Mouse (Mus musculus) liver, embryonic 13.5 days (tissue): ENCODE measurements at regions not wholly inside any gene's neighbourhood (a gene's known extent, or its start where the extent isn't known, plus 50 kb on each side); places are given as distances from the start of the nearest gene placed in this dataset.

Experiments
- ATAC-seq: fragments of 200-750 bp; cut with Nextera tagmentation; 2 replicates; pipeline ENCODE4 v1.8.0; 2017; ENCODE audit warnings: low read depth, mild to moderate bottlenecking, moderate number of reproducible peaks, moderate library complexity
- DNase-seq: peaks from one replicate; pipeline ENCODE4 v3.0.0; 2022
- H3K27ac ChIP-seq: fragments of 300-500 bp; sonication (generic); 2 replicates; pipeline ENCODE4 v1.5.1; 2015; ENCODE audit warnings: moderate library complexity, mild to moderate bottlenecking, inconsistent platforms
- H3K27me3 ChIP-seq: fragments of 300-500 bp; sonication (generic); 2 replicates; pipeline ENCODE4 v1.6.1; 2015; ENCODE audit warnings: mild to moderate bottlenecking, inconsistent platforms
- H3K36me3 ChIP-seq: fragments of 300-500 bp; sonication (generic); 2 replicates; pipeline ENCODE4 v1.6.1; 2015; ENCODE audit warnings: mild to moderate bottlenecking, inconsistent platforms
- H3K4me1 ChIP-seq: fragments of 300-500 bp; sonication (generic); replicated peaks from 2 replicates; pipeline ENCODE4 v1.6.1; 2015; ENCODE audit warnings: inconsistent platforms
- H3K4me2 ChIP-seq: fragments of 300-500 bp; sonication (generic); 2 replicates; pipeline ENCODE4 v1.6.1; 2015; ENCODE audit warnings: inconsistent platforms, mild to moderate bottlenecking, moderate library complexity
- H3K4me3 ChIP-seq: fragments of 300-500 bp; sonication (generic); replicated peaks from 2 replicates; pipeline ENCODE4 v1.5.1; 2015; ENCODE audit warnings: mild to moderate bottlenecking, inconsistent platforms
- H3K9ac ChIP-seq: fragments of 300-500 bp; sonication (generic); 2 replicates; pipeline ENCODE4 v1.6.1; 2015; ENCODE audit warnings: mild to moderate bottlenecking, inconsistent platforms
- H3K9me3 ChIP-seq: fragments of 300-500 bp; sonication (generic); replicated peaks from 2 replicates; pipeline ENCODE4 v1.6.1; 2016; ENCODE audit warnings: inconsistent platforms
- WGBS: fragments of 180-500 bp; shearing (Covaris S2); methylation state at CpG from one replicate; pipeline ENCODE4 v1.1.7; 2015; ENCODE audit not compliant: insufficient replicate concordance; 5-methylcytosine and 5-hydroxymethylcytosine counted together

DNA sequence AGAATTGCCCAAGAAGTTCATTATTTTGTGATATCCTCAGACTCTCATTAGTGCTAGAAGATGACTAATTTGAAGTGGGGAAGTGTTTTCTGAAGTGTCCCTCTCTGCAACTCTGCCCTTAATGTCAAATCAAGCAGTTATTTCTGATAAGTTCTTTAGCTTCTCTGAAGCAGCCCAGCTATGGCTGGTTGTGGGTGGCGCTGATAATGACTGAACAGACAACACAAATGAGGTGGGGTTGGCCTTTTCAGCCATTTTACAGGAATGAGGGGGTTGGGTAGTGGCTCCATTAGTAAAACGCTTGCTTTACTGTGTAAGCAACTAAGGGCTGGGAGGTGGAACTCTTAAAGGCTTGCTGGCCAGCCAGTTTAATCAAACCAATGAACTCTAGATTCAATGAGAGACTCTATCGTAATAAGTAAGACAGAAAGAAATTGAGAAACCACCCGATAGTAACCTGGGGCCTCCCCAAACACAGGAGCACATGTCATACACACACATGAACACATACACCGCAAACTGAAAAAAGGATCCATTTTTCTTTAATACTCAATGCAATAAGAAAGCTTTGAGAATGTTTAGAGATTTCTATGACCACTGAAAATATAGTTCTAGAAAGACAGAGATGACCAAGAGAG, 1268.3 kb upstream of the A1bg start:
- DNase-seq = peak; percentile 74

DNA sequence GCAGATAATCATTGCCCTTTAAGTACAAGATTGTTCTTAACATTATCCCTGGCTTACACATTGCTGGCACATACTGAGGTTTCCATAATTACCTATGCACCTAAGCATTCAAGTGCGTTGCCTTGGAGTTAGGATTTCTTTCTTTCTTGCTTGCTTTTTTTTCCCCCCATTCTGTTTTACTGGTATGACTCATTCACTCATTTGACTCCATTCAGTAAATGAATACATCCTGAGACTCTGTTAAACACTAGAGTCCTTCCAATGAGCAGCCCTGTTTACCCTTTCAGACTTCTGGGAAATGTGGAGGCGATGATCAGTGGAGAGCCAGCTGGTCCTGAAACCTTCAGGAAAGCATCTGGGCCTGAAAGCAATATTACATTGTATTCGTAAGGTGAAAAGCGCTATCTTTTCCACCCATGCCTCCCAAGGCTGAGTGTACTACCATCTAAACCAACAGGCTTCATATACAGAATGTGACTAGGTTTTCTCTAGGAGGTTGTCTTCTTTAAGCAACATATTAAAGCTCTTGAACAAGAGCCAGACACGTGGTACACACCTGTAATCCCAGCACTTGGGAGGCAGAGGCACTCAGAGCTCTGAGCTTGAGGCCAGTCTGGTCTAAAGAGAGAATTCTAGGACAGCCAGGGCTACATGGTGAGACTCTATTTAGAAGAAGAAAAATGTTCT, 1267.6 kb upstream of the A1bg start:
- DNase-seq (peak; percentile 30), ATAC-seq (peak; percentile 57)
- Histone ChIP-seq H3K4me1 (peaks cover 58% of the 10 kb centered on the region), H3K27me3 (no peaks in the 10 kb centered on the region), H3K9me3 (no peaks in the 10 kb centered on the region), H3K36me3 (no peaks in the 10 kb centered on the region), H3K27ac (peak overlapping the region; percentile 92), H3K4me2 (peak overlapping the region; percentile 42), H3K4me3 (no peak overlapping the region), H3K9ac (peak overlapping the region; percentile 50)
- 44% methylated on average over 5 of the region's 5 CpGs for WGBS

More for the DNA sequence above, 1268.3 kb upstream of the A1bg start:
- H3K9ac ChIP-seq = peak overlapping the region; percentile 50; the same call in 1 of the 2 replicates
- H3K36me3 ChIP-seq = no peaks in the 10 kb centered on the region
- no peak overlapping the region for H3K4me3 ChIP-seq
- H3K27me3 ChIP-seq = no peaks in the 10 kb centered on the region
- WGBS = 39% methylated on average over 5 of the region's 5 CpGs
- H3K4me1 ChIP-seq = peaks cover 62% of the 10 kb centered on the region
- peak overlapping the region; percentile 92 for H3K27ac ChIP-seq
- H3K4me2 ChIP-seq = peak overlapping the region; percentile 42
- peak; percentile 96 for ATAC-seq
- no peaks in the 10 kb centered on the region for H3K9me3 ChIP-seq

DNA sequence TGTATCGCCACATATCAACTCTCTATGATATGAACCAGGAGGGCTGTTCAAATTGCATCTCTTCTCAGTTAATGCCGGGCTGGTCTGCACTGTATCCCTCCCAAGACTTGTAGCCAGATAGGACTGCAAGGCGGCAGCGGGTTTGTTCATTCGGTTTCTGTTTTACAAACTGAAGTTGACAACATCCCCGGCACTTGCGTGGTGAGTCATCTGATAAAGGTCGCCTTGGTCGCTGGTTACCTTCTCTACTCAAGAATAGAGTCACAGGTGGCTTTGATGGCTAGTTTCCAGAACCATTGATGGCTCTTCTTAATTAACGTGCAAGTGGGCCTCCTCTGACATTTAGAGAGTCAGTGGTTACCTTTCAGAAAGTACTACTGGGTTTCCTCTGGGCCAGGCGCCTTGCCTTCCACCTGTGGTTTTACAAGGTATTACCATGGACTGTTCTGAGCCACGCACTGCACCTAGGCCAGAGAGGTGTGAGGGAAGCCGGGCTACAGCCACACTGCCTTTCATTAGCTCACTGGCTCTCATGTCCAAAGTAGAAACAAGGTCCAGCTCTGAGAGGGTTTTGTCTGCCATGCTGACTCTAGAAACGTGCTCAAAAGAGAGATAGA, 1266.9 kb upstream of the A1bg start:
- H3K4me1 ChIP-seq = peaks cover 53% of the 10 kb centered on the region
- no peaks in the 10 kb centered on the region for H3K9me3 ChIP-seq
- peak overlapping the region; percentile 92 for H3K27ac ChIP-seq
- no peaks in the 10 kb centered on the region for H3K27me3 ChIP-seq
- ATAC-seq (no peak), DNase-seq (no peak)
- no peak overlapping the region for H3K4me3 ChIP-seq
- WGBS = 61% methylated on average over 14 of the region's 14 CpGs
- H3K9ac ChIP-seq = peak overlapping the region; percentile 50
- H3K36me3 ChIP-seq = no peaks in the 10 kb centered on the region
- H3K4me2 ChIP-seq = 0 out of 2 replicates have a peak overlapping the region, but pooled peaks have one; percentile 42

DNA sequence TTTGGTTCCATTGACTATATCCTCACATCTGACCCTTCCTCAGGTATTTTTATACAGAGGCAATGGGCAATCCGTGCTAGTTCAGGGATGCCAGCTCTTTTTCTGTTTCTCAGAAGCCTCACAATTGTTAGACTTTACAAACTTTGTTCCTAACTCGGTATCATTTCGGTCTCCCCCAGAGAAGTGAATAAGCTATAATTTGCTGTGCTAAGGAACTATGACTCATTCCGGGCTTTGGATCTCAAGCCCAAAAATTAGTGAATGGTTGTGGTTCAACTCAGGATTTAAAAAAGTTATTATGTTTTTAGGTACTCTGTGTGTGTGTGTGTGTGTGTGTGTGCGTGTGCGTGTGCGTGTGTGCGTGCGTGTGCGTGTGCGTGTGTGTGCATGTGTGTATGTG, 1263.7 kb upstream of the A1bg start:
- H3K9ac ChIP-seq = no peak overlapping the region
- no peak overlapping the region for H3K4me2 ChIP-seq
- peaks cover 45% of the 10 kb centered on the region for H3K4me1 ChIP-seq
- no peak overlapping the region for H3K4me3 ChIP-seq
- H3K9me3 ChIP-seq = no peaks in the 10 kb centered on the region
- no peak overlapping the region for H3K27ac ChIP-seq
- DNase-seq (no peak), ATAC-seq (no peak)
- 0 out of 2 replicates have a peak, but pooled peaks cover 7% of the 10 kb centered on the region for H3K36me3 ChIP-seq
- WGBS = 85% methylated on average over 11 of the region's 11 CpGs
- no peaks in the 10 kb centered on the region for H3K27me3 ChIP-seq

DNA sequence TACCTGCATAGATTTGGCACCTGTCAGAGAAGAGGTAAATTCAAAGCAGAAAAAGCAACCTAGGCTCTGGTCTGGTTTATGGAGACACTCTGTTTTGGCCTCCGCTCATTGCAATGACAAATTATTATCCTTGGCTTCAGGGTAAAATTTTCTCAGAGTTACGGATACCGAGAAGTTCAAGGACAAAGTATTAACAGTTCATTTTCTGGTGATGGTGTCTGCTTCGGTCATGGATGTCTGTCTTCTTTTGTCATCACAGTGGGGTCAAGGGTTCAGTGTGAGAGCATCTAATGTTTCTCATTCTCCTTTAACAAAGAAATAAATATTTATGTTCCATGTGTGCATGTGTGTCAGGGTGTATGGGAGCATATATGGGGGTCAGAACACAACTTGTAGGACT, 1261.0 kb upstream of the A1bg start:
- H3K27ac ChIP-seq = no peak overlapping the region
- DNase-seq = no peak
- H3K9me3 ChIP-seq = no peaks in the 10 kb centered on the region
- no peaks in the 10 kb centered on the region for H3K27me3 ChIP-seq
- no peak for ATAC-seq
- WGBS = 91% methylated on average over 4 of the region's 4 CpGs
- no peak overlapping the region for H3K9ac ChIP-seq
- H3K4me3 ChIP-seq = no peak overlapping the region
- no peak overlapping the region for H3K4me2 ChIP-seq
- 0 out of 2 replicates have a peak, but pooled peaks cover 7% of the 10 kb centered on the region for H3K36me3 ChIP-seq
- H3K4me1 ChIP-seq = peaks cover 21% of the 10 kb centered on the region

DNA sequence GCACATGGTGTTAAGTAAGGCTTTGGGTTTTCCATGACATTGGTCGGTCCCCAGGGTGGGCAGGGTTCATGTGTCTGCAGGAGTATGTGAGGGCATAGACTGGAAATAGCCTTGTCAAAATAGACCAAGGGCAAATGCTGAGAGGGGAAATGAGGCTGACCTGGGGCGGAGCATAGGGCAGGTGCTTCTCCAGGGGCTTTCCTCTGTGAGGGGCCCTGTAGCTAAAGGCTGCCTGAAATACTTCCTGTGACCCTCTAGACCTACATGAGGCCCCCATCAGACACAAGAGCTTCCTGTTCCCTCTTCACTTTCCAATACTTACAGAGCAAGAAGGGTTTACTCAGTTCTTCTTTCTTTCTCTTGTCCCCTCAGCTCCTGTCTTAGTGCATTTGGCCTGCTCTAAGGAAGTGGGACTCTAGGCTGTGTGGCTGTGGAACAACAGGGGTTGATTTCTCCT, 1258.7 kb upstream of the A1bg start:
- DNase-seq (no peak), ATAC-seq (peak; percentile 53; the same call in 1 of the 2 replicates)
- Histone ChIP-seq H3K27ac (peak overlapping the region; percentile 25; the same call in 1 of the 2 replicates), H3K4me3 (no peak overlapping the region), H3K9ac (no peak overlapping the region), H3K9me3 (no peaks in the 10 kb centered on the region), H3K4me1 (peaks cover 18% of the 10 kb centered on the region), H3K27me3 (no peaks in the 10 kb centered on the region), H3K4me2 (no peak overlapping the region), H3K36me3 (peaks cover 8% of the 10 kb centered on the region; the same call in 1 of the 2 replicates)
- WGBS = 61% methylated on average over 2 of the region's 2 CpGs

DNA sequence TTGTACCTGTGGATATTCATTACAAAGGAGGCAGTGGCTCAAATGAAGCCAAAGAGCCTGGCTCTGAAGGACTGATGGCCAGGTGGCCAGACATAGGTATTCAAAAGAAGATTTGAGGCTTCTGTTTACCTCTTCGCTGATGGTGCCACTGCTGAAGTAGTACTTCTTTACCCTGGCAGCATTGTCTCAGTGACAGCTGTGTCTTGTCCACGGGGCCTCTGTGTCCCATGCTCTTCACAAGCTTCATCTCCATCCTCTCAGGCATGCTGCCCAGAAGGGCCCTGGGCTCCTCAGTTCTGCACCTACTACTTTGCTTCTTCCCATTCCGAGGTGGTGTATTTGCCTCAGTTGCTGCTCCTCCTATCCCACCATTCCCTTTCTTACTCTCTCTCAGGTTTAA, 1257.9 kb upstream of the A1bg start:
- H3K4me2 ChIP-seq = no peak overlapping the region
- H3K9ac ChIP-seq = no peak overlapping the region
- peaks cover 16% of the 10 kb centered on the region for H3K4me1 ChIP-seq
- no peaks in the 10 kb centered on the region for H3K9me3 ChIP-seq
- H3K4me3 ChIP-seq = no peak overlapping the region
- ATAC-seq (no peak), DNase-seq (no peak)
- peaks cover 13% of the 10 kb centered on the region; the same call in 1 of the 2 replicates for H3K36me3 ChIP-seq
- WGBS = 69% methylated on average over 3 of the region's 3 CpGs
- H3K27ac ChIP-seq = no peak overlapping the region
- H3K27me3 ChIP-seq = no peaks in the 10 kb centered on the region

DNA sequence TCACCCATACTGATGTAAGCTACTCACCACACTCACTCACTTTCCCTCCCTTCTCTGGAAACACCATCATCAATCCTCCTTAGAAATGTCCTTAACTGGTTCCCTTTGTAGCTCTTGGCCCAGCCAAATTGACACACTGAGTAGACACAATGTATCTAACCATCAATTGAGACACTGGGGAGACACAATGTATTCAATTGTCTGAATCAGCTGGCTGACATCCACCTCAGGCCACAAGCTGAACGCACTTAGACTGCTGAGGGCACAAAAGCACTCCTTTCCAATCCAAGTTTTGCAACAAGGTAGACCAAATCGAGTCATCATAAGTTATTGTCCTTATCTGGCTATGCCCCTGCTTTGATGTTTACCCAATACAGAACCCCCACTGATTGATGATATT, 1257.0 kb upstream of the A1bg start:
- 65% methylated on average over 2 of the region's 2 CpGs for WGBS

DNA sequence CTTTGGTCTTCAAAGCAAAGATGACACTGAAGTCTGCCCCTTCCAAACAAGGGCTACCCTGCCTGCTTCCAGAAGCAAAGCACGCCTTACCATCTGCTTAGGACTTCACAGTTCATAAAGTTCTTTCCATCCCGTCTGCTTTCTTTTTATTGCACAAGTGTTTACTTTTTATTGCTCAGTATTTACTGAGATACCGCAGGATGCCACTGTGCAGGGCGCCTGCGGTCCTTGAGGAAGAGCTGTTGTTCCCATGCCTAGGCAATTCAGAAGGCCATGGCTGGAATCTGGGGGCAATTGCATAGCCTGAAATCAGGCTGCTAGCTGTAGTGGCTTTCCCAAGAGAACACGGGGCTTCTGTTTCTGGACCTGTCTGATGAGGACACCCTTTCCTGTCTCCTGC, 1255.8 kb upstream of the A1bg start:
- H3K4me1 ChIP-seq = peaks cover 24% of the 10 kb centered on the region
- H3K36me3 ChIP-seq = peaks cover 13% of the 10 kb centered on the region; the same call in 1 of the 2 replicates
- H3K27ac ChIP-seq = peak overlapping the region; percentile 14; the same call in 1 of the 2 replicates
- H3K9me3 ChIP-seq = no peaks in the 10 kb centered on the region
- 80% methylated on average over 6 of the region's 6 CpGs for WGBS
- H3K4me2 ChIP-seq = no peak overlapping the region
- DNase-seq (no peak), ATAC-seq (no peak)
- no peak overlapping the region for H3K4me3 ChIP-seq
- no peaks in the 10 kb centered on the region for H3K27me3 ChIP-seq
- no peak overlapping the region for H3K9ac ChIP-seq

More for the DNA sequence above, 1257.0 kb upstream of the A1bg start:
- peaks cover 13% of the 10 kb centered on the region; the same call in 1 of the 2 replicates for H3K36me3 ChIP-seq
- H3K4me2 ChIP-seq = no peak overlapping the region
- H3K4me1 ChIP-seq = peaks cover 16% of the 10 kb centered on the region
- DNase-seq (no peak), ATAC-seq (no peak)
- H3K27ac ChIP-seq = 0 out of 2 replicates have a peak overlapping the region, but pooled peaks have one; percentile 19
- H3K4me3 ChIP-seq = no peak overlapping the region
- no peaks in the 10 kb centered on the region for H3K9me3 ChIP-seq
- no peaks in the 10 kb centered on the region for H3K27me3 ChIP-seq
- no peak overlapping the region for H3K9ac ChIP-seq

DNA sequence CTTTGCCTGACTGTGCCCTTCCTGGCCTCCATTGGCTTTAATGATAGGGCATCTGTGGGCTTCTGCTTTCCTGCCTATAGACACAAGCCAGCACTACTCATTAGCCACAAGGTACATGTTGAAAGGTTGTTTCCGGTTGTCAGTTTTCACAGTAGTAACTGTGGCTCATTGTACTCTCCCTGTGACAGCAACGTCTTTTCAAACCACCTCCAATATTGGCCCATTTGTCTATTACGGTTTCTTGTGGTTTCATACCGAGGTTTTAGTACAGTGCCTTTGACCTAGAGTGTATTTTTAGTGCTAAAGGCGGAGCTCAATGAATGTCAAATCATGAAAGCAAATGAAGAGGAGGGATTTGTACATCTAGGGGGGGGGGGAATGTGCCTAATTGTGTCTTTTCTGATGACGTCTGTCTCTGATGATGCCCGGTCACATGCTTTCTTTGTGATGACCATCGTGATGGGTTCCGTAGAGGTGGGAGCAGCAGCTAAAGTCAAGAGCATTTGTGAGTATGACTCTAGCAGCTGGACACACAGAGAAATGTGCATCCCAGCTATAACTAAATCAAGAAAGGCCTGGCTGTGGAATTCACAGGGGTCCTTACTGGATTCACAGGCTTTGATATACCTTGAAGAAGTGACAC, 1255.1 kb upstream of the A1bg start:
- Histone ChIP-seq H3K9me3 (no peaks in the 10 kb centered on the region), H3K36me3 (peaks cover 13% of the 10 kb centered on the region; the same call in 1 of the 2 replicates), H3K27ac (no peak overlapping the region), H3K4me1 (peaks cover 31% of the 10 kb centered on the region), H3K9ac (no peak overlapping the region), H3K4me2 (no peak overlapping the region), H3K27me3 (no peaks in the 10 kb centered on the region), H3K4me3 (no peak overlapping the region)
- DNase-seq (no peak), ATAC-seq (no peak)
- WGBS = 68% methylated on average over 9 of the region's 9 CpGs

DNA sequence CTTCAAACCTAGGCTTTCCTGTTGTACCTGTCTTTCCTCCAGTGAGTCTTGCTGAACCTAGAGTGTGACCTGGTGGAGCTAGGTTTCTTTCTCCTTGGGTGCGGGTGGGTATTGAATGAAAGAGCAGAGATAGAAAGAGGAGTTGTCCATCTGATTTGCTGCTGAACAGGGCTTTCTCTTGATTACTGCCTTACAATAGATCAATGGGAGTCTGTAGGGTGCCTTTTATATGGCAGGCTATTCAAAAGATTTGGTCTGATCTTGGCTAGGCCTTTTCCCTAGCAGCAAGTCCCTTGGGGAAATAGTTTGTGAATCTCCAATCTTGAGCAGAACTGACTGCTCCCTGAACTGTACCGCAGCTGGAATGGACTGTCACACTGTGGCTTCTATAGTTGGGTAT, 1253.3 kb upstream of the A1bg start:
- DNase-seq (no peak), ATAC-seq (no peak)
- Histone ChIP-seq H3K36me3 (peaks cover 5% of the 10 kb centered on the region; the same call in 1 of the 2 replicates), H3K9ac (no peak overlapping the region), H3K4me1 (peaks cover 46% of the 10 kb centered on the region), H3K4me3 (no peak overlapping the region), H3K9me3 (no peaks in the 10 kb centered on the region), H3K27ac (no peak overlapping the region), H3K27me3 (no peaks in the 10 kb centered on the region), H3K4me2 (no peak overlapping the region)
- WGBS = 80% methylated on average over 2 of the region's 2 CpGs
